Mouse (Mus musculus) myocyte (in vitro differentiated cells): ENCODE data around the gene Ahcyl1. TPM values are rescaled to one million over a fixed set of nuclear protein-coding genes. Genes with fewer than 3 reads are reported as not detected.

ENCODE experiments used
- H3K27me3 ChIP-seq: one replicate; pipeline ENCODE4 v1.6.1; 2011; ENCODE audit not compliant: control insufficient read depth, insufficient read depth, insufficient read length
- H3K36me3 ChIP-seq: one replicate; pipeline ENCODE4 v1.6.1; 2011; ENCODE audit not compliant: control insufficient read depth, insufficient read depth
- H3K4me2 ChIP-seq: one replicate; pipeline ENCODE4 v1.6.1; 2011; ENCODE audit warnings: low read depth, control low read depth
- H3K4me3 ChIP-seq: one replicate; pipeline ENCODE4 v1.5.1; 2011; ENCODE audit warnings: mild to moderate bottlenecking, control low read depth, moderate library complexity
- H3K79me2 ChIP-seq: one replicate; pipeline ENCODE4 v1.6.1; 2011; ENCODE audit not compliant: control insufficient read depth, insufficient read depth
- H3ac ChIP-seq: one replicate; pipeline ENCODE4 v1.6.1; 2011; ENCODE audit not compliant: control insufficient read depth, insufficient read length
- CEBPB ChIP-seq: IDR thresholded peaks from 2 replicates; pipeline ENCODE4 v1.6.1; 2011; ENCODE audit warnings: mild to moderate bottlenecking, moderate library complexity; ENCODE audit not compliant: poor library complexity, insufficient read depth, severe bottlenecking
- E2F4 ChIP-seq: IDR thresholded peaks from one replicate; pipeline ENCODE4 v1.6.1; 2011; ENCODE audit warnings: mild to moderate bottlenecking, control low read depth, moderate library complexity; ENCODE audit not compliant: insufficient read depth
- MAX ChIP-seq: IDR thresholded peaks from one replicate; pipeline ENCODE4 v1.6.1; 2011; ENCODE audit warnings: low read depth, mild to moderate bottlenecking, control low read depth
- MYOD1 ChIP-seq, 3 experiments: IDR thresholded peaks; one replicate each; pipeline ENCODE4 v1.6.1; 2011; ENCODE audit warnings: control low read depth in 2 of 3, low read depth in 2 of 3, mild to moderate bottlenecking in 2 of 3, moderate library complexity in 1 of 3; ENCODE audit not compliant: insufficient read length in 2 of 3, control insufficient read depth in 1 of 3
- MYOG ChIP-seq, 3 experiments: IDR thresholded peaks; one replicate each; pipeline ENCODE4 v1.6.1; 2011; ENCODE audit warnings: control low read depth in 2 of 3, low read depth in 2 of 3, mild to moderate bottlenecking in 2 of 3; ENCODE audit not compliant: insufficient read length in 2 of 3, control insufficient read depth in 1 of 3, insufficient read depth in 1 of 3
- POLR2A ChIP-seq: IDR thresholded peaks from one replicate; pipeline ENCODE4 v1.6.1; 2011; ENCODE audit warnings: low read depth, mild to moderate bottlenecking, control low read depth, moderate library complexity; ENCODE audit not compliant: insufficient read length
- POLR2AphosphoS2 ChIP-seq: IDR thresholded peaks from one replicate; pipeline ENCODE4 v1.6.1; 2011; ENCODE audit warnings: low read depth, control low read depth; ENCODE audit not compliant: insufficient read length
- REST ChIP-seq: IDR thresholded peaks from one replicate; pipeline ENCODE4 v1.6.1; 2011; ENCODE audit warnings: mild to moderate bottlenecking, control low read depth, moderate library complexity; ENCODE audit not compliant: insufficient read depth, insufficient read length
- SRF ChIP-seq: IDR thresholded peaks from one replicate; pipeline ENCODE4 v1.6.1; 2011; ENCODE audit warnings: low read depth; ENCODE audit not compliant: control insufficient read depth, insufficient read length
- TCF12 ChIP-seq: IDR thresholded peaks from one replicate; pipeline ENCODE4 v1.6.1; 2011; ENCODE audit warnings: mild to moderate bottlenecking, control low read depth; ENCODE audit not compliant: poor library complexity, insufficient read depth, severe bottlenecking
- TCF3 ChIP-seq: IDR thresholded peaks from one replicate; pipeline ENCODE4 v1.6.1; 2011; ENCODE audit warnings: low read depth, control low read depth; ENCODE audit not compliant: insufficient read length
- USF1 ChIP-seq: IDR thresholded peaks from one replicate; pipeline ENCODE4 v1.6.1; 2011; ENCODE audit warnings: low read depth, mild to moderate bottlenecking, control low read depth, moderate library complexity
- polyA plus RNA-seq: library from polyadenylated mRNA; unstranded; fragments of >200 nt; fragmentation: generic; extraction: Trizol; gene quantifications from one replicate; pipeline ENCODE4 v1.2.1, GENCODE M21; 2012; ENCODE audit warnings: missing spikeins

Gene Ahcyl1
- polyA plus RNA-seq, 1 experiment = 51.0 TPM

DNA sequence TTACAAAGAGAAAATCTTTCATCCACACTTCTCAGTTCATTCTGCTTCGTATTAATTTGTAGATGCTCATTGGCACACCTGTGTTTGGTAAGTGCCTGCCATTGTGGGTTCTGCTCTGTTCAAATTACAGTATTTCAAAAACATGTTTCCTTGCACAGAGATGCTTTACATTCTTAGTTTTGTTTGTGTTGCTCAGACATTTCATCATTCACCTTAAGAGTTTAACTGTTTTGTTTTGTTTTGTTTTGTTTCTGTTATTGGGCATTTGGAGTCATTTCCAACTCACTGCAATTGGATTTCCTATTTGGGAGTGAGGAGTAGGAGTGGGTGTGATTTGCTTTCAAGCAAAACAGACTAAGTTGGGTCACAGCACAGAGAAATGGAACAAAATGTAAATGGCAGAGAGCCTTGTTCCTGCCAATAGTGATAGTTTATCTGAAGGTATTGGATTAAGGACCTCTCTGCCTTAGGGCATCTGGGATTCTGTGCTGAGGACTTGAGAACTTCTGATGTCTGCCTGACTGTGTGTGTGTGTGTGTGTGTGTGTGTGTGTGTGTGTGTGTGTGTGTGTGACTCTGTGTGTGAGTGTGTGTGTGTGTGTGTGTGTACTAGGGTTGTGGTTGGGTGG, 5.5 kb upstream of the Ahcyl1 start:
- no peak overlapping the region for H3K4me2 ChIP-seq
- no peak overlapping the region for H3ac ChIP-seq
- TF ChIP-seq REST (no peak), CEBPB (peak; percentile 83)
- H3K36me3 ChIP-seq = no peaks in the 10 kb centered on the region
- H3K4me3 ChIP-seq = no peak overlapping the region
- no peaks in the 10 kb centered on the region for H3K27me3 ChIP-seq
- no peaks in the 10 kb centered on the region for H3K79me2 ChIP-seq

- H3K4me2 ChIP-seq = no peak overlapping the region
- H3K79me2 ChIP-seq = peaks cover 4% of the 10 kb centered on the region
- H3K36me3 ChIP-seq = no peaks in the 10 kb centered on the region
- H3ac ChIP-seq = no peak overlapping the region
- H3K4me3 ChIP-seq = no peak overlapping the region
- no peaks in the 10 kb centered on the region for H3K27me3 ChIP-seq
- TF ChIP-seq REST (no peak), CEBPB (no peak), TCF12 (no peak), MAX (no peak), USF1 (no peak), E2F4 (no peak), MYOG (IDR thresholded peaks at IDR 0.05; ENCODE audit: control insufficient read depth in 1 of 3, insufficient read depth in 1 of 3, insufficient read length in 2 of 3, low read depth in 2 of 3) (no peak), POLR2A (no peak), SRF (no peak), MYOD1 (IDR thresholded peaks at IDR 0.05; ENCODE audit: control insufficient read depth in 1 of 3, insufficient read length in 2 of 3, low read depth in 2 of 3) (no peak)
These were observed 4.3 kb upstream of the Ahcyl1 start for GRCm38 (mm10) chr3:107700625-107701024.

DNA sequence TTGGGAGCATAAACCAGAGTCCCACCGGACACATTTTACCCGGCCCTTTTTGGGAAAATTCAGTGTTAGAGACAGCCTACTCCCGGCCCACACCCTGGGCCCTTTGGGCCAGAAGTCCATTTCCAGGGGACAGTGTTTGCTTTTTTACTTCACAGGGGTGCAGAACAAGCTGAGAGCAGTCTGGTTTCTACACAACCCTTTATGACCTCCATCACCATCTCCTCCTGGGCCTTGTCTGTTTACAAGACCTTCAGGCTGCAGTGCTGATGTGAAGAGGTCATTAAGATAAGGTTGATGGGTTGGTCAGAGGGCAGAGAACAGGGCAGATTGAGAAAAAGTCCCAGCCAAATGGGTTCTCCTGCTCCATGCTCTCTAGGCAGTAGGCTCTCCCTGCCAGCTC, 550 bp upstream of the Ahcyl1 start:
- Histone ChIP-seq H3K79me2 (peaks cover 41% of the 10 kb centered on the region), H3ac (peak overlapping the region; percentile 100), H3K27me3 (no peaks in the 10 kb centered on the region), H3K4me3 (no peak overlapping the region), H3K4me2 (peak overlapping the region; percentile 29), H3K36me3 (peaks cover 5% of the 10 kb centered on the region)
- TF ChIP-seq MAX (no peak), POLR2AphosphoS2 (no peak), TCF12 (no peak), USF1 (no peak), SRF (no peak)

DNA sequence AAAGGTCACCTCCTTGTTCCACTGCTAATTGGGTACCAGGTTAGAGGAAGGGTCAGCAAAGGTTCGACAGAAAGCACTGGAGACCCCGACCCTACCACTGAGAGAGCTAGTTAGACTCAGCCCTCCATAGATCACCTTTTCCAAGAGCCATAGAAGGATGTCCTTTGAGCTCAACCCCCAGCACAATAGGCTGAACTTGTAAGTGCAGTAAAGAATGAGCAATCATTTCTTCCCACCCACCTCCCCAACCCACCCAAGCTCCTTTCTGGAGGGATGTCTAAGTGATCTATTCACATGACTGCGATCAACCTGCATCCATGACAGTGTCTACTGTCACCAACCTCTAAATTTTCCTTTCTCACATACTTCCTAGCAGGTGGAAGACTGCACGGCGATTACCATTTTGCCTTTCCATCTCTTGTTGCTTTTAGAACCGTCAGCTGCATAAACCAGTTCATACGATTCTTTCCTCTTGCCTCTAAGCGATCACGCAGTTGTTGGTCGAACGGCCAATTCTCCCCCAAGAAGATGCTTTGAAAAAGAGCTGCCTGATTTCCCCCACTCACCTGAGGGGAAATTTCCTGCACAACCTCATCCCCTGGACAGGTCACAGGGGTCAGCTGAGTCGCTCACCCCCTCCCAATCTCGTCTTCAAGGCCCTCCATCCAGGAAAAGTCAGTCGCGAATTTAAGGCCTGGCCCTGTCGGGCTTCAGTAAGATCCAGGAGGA, 977 bp downstream of the Ahcyl1 start:
- peaks cover 5% of the 10 kb centered on the region for H3K36me3 ChIP-seq
- H3K27me3 ChIP-seq = no peaks in the 10 kb centered on the region
- no peak for TF ChIP-seq USF1
- no peak for TF ChIP-seq POLR2AphosphoS2
- TF ChIP-seq MYOD1 (IDR thresholded peaks at IDR 0.05; ENCODE audit: control insufficient read depth in 1 of 3, insufficient read length in 2 of 3, low read depth in 2 of 3) = no peak
- TF ChIP-seq E2F4 = no peak
- TF ChIP-seq TCF3 = no peak
- no peak for TF ChIP-seq REST
- no peak for TF ChIP-seq MAX
- TF ChIP-seq MYOG (IDR thresholded peaks at IDR 0.05; ENCODE audit: control insufficient read depth in 1 of 3, insufficient read depth in 1 of 3, insufficient read length in 2 of 3, low read depth in 2 of 3) = no peak
- no peak for TF ChIP-seq CEBPB
- TF ChIP-seq TCF12 = no peak
- no peak for TF ChIP-seq POLR2A
- TF ChIP-seq SRF = no peak
- H3K79me2 ChIP-seq = peaks cover 57% of the 10 kb centered on the region
- peak overlapping the region; percentile 100 for H3ac ChIP-seq
- H3K4me3 ChIP-seq = peak overlapping the region; percentile 84
- H3K4me2 ChIP-seq = peak overlapping the region; percentile 72

GRCm38 (mm10) chr3:107694256-107694900, 2.0 kb downstream of the Ahcyl1 start:
- Histone ChIP-seq H3K79me2 (peaks cover 67% of the 10 kb centered on the region), H3K4me3 (peak overlapping the region; percentile 84), H3K36me3 (peaks cover 5% of the 10 kb centered on the region), H3ac (no peak overlapping the region), H3K27me3 (no peaks in the 10 kb centered on the region), H3K4me2 (peak overlapping the region; percentile 72)
- TF ChIP-seq REST (no peak), POLR2A (no peak), SRF (no peak), CEBPB (no peak), MYOD1 (IDR thresholded peaks at IDR 0.05; ENCODE audit: control insufficient read depth in 1 of 3, insufficient read length in 2 of 3, low read depth in 2 of 3) (no peak)
